Mouse (Mus musculus) limb, embryonic 11.5 days (tissue): ENCODE measurements around the gene Nfya. TPM values are rescaled to one million over a fixed set of nuclear protein-coding genes. Genes with fewer than 3 reads are reported as not detected.

ENCODE experiments used
- ATAC-seq: fragments of 200-750 bp; cut with Nextera tagmentation; 2 replicates; pipeline ENCODE4 v1.8.0; 2017; ENCODE audit warnings: low read depth; ENCODE audit not compliant: insufficient number of reproducible peaks, low FRiP score, low TSS enrichment
- DNase-seq: peaks from one replicate; pipeline ENCODE4 v3.0.0-alpha.2; 2015; ENCODE audit warnings: low spot score
- H3K27ac ChIP-seq: fragments of 300-500 bp; sonication (generic); replicated peaks from 2 replicates; pipeline ENCODE4 v1.5.1; 2014; ENCODE audit warnings: low read depth, mild to moderate bottlenecking, low read length
- H3K27me3 ChIP-seq: fragments of 300-500 bp; sonication (generic); 2 replicates; pipeline ENCODE4 v1.6.1; 2014; ENCODE audit warnings: mild to moderate bottlenecking, low read length, mixed read lengths; ENCODE audit not compliant: control insufficient read depth, insufficient read depth
- H3K36me3 ChIP-seq: fragments of 300-500 bp; sonication (generic); 2 replicates; pipeline ENCODE4 v1.6.1; 2014; ENCODE audit warnings: mild to moderate bottlenecking, low read length, moderate library complexity, mixed read lengths; ENCODE audit not compliant: control insufficient read depth, insufficient read depth
- H3K4me1 ChIP-seq: fragments of 300-500 bp; sonication (generic); 2 replicates; pipeline ENCODE4 v1.6.1; 2014; ENCODE audit warnings: low read length, mixed read lengths; ENCODE audit not compliant: control insufficient read depth, insufficient read depth
- H3K4me2 ChIP-seq: fragments of 300-500 bp; sonication (generic); 2 replicates; pipeline ENCODE4 v1.6.1; 2014; ENCODE audit warnings: low read depth, mild to moderate bottlenecking, moderate library complexity; ENCODE audit not compliant: severe bottlenecking
- H3K4me3 ChIP-seq: fragments of 300-500 bp; sonication (generic); 2 replicates; pipeline ENCODE4 v1.5.1; 2014; ENCODE audit warnings: low read depth, low read length
- H3K9ac ChIP-seq: fragments of 300-500 bp; sonication (generic); 2 replicates; pipeline ENCODE4 v1.6.1; 2014; ENCODE audit warnings: mild to moderate bottlenecking, low read length
- H3K9me3 ChIP-seq: fragments of 300-500 bp; sonication (generic); 2 replicates; pipeline ENCODE4 v1.6.1; 2016; ENCODE audit warnings: low read length; ENCODE audit not compliant: control insufficient read depth
- WGBS: fragments of 180-500 bp; shearing (Covaris S2); extraction: QIAGEN DNeasy Blood & Tissue Kit; methylation state at CpG from one replicate; pipeline ENCODE4 v1.1.7; 2014; 5-methylcytosine and 5-hydroxymethylcytosine counted together
- polyA plus RNA-seq: library from polyadenylated mRNA; unstranded; fragments of >200 nt; fragmentation: Nextera tagmentation; extraction: Ambion mirVana; gene quantifications from 2 replicates; pipeline ENCODE4 v1.2.1, GENCODE M21; 2014

Gene Nfya
- polyA plus RNA-seq, 1 experiment from 2014 or later: 31.2 TPM

DNA sequence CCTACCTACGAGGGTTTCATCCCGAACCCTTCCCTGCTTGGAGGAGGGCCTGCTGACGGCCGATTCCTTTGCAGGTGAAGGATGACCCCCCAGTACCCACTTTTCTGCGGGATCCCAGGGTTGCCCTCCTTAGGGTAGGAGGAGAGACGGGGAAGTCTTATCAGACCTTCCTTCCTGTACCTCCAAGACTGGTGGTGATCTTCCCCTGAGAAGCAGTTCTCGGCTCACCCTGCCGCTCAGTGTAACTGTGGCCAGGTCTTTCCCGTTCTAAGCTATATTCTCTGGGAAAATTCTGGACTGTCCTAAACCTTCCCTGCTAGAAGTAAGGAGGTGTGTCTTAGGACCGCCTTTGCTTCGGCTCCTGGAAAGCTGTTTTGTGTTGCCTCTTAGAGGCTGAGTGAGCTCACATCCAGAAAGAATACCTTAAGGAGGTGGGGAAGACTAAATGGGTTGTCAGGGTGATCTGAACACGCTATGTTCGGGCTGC is 636 bp upstream of the Nfya start:
- Histone ChIP-seq H3K9me3 (no peaks in the 10 kb centered on the region), H3K4me1 (peaks cover 16% of the 10 kb centered on the region), H3K27ac (peak overlapping the region; percentile 100), H3K4me2 (peak overlapping the region; percentile 53), H3K27me3 (no peaks in the 10 kb centered on the region), H3K9ac (peak overlapping the region; percentile 77), H3K4me3 (peak overlapping the region; percentile 89), H3K36me3 (peaks cover 3% of the 10 kb centered on the region; the same call in 1 of the 2 replicates)
- DNase-seq (no peak), ATAC-seq (peak; percentile 41; the same call in 1 of the 2 replicates)
- 0% methylated on average over 13 of the region's 13 CpGs for WGBS

DNA sequence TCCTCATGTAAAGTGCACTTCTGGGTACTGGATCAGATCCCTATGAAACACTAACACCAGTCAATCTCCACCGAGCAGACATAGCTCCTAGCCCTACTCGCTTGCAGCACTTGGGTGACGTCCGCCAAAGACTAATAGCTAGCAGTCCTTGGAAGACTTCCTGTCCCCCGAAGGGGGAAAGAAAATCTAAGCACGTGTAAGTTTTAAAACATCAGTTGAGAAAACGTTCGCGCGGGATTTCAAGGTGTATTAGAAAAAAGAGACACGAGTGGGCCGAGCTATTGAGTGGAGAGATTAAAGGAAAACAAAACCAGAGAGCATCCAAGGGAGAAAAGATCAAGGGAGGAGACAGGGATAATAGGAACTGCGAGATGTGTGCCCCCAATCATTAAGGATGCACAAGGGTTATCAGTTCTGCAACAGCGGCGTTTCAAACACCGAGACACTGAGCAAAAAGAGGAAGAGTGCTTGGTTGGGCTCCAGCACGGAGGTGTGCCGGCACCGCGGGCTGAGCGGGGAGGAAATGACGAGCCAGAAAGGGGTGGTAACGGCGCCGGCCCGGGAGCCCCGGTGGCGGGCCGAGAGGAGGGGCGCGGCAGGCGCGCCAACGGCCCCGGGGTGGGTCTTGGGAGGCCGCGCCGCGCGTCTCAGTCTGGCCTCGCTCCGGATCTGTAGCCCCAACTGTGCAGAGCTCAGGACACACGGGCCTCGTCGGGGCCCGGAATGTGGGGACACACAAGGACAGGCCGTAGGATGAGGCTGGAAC is 997 bp downstream of the Nfya start:
- ATAC-seq: peak; percentile 22
- H3K4me3 ChIP-seq: peak overlapping the region; percentile 89

DNA sequence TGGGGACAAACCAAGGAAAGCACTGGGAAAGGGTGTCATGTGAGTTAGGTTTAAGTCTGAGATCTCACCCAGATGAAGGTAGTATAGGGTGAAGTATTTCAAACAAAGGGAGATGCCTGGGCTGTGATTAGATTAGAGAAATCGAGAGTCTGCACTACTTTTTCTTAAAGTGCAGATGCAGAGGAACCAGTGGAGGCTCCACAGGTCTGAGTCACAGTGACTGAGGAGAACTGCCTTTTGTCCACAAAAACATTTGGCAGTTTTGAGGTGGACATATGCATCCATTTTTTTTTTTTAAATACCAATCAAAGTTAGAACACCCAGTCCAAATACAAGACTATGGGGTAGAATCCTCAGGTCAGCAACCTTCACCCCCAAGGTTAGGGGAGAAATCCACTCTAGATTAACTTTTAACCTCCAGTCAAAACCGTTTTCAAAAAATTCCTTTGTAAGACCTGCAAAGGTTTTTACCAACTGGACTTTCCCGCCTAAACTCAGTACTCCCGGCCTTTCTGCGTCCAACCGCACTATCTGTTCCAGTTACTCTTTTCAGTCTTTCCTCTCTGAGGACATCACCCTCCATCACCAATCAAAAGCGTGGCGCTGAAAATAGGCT is 1.7 kb downstream of the Nfya start:
- peaks cover 16% of the 10 kb centered on the region for H3K4me1 ChIP-seq
- ATAC-seq: no peak
- H3K9ac ChIP-seq: peak overlapping the region; percentile 99
- WGBS: 22% methylated on average over 8 of the region's 8 CpGs
- DNase-seq: no peak
- peaks cover 5% of the 10 kb centered on the region; the same call in 1 of the 2 replicates for H3K36me3 ChIP-seq
- H3K27ac ChIP-seq: peak overlapping the region; percentile 100
- peak overlapping the region; percentile 82 for H3K4me2 ChIP-seq
- no peaks in the 10 kb centered on the region for H3K9me3 ChIP-seq
- no peaks in the 10 kb centered on the region for H3K27me3 ChIP-seq
- peak overlapping the region; percentile 89 for H3K4me3 ChIP-seq

More for the DNA sequence above, 997 bp downstream of the Nfya start:
- under 1% methylated on average over 45 of the region's 47 CpGs for WGBS
- no peaks in the 10 kb centered on the region for H3K9me3 ChIP-seq
- H3K4me1 ChIP-seq: peaks cover 16% of the 10 kb centered on the region
- peak overlapping the region; percentile 99 for H3K9ac ChIP-seq
- peak; percentile 82 for DNase-seq
- H3K27me3 ChIP-seq: no peaks in the 10 kb centered on the region
- H3K4me2 ChIP-seq: peak overlapping the region; percentile 82
- peaks cover 5% of the 10 kb centered on the region; the same call in 1 of the 2 replicates for H3K36me3 ChIP-seq
- H3K27ac ChIP-seq: peak overlapping the region; percentile 100

DNA sequence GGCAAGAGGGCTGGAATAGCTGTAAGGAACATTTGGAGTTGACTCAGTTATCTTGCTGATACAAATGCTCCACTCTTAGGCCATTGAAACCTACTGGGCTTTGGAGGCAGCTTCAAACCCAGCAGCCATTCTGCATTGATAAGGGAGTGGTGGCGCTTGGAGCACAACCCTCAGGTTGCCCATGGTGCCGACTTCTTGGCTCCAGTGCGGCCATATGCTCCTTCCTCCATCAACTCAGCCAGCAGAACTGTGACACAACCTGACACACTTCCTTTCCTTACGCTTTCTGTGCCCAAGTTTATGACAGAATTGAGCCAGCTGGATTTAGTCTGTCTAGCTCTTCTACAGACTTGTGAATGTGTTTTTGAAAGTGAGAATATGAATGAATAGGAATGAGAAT is 2.6 kb downstream of the Nfya start:
- no peaks in the 10 kb centered on the region for H3K9me3 ChIP-seq
- H3K27me3 ChIP-seq: no peaks in the 10 kb centered on the region
- 81% methylated on average over 4 of the region's 4 CpGs for WGBS
- DNase-seq (no peak), ATAC-seq (no peak)
- no peak overlapping the region for H3K27ac ChIP-seq
- no peak overlapping the region for H3K4me3 ChIP-seq
- H3K9ac ChIP-seq: no peak overlapping the region
- peaks cover 5% of the 10 kb centered on the region; the same call in 1 of the 2 replicates for H3K36me3 ChIP-seq
- H3K4me1 ChIP-seq: peaks cover 16% of the 10 kb centered on the region
- peak overlapping the region; percentile 82; the same call in 1 of the 2 replicates for H3K4me2 ChIP-seq

DNA sequence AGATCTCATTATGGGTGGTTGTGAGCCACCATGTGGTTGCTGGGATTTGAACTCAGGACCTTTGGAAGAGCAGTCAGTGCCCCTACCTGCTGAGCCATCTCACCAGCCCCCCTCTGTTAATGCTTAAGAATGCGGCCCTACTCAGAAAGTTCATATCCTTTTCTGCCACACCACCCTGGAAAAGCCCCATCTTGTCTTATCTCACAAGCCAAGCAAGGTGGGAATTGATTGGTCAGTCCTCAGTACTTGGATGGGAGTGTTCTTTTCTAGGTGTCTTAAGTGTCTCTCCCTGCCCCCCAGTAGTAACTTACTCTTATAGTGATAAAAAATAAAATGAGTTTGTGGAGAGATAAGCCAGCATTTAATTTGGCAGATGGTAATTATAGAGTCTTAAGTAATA is 5.0 kb downstream of the Nfya start:
- Histone ChIP-seq H3K36me3 (peaks cover 8% of the 10 kb centered on the region), H3K4me3 (no peak overlapping the region), H3K27ac (no peak overlapping the region), H3K27me3 (no peaks in the 10 kb centered on the region), H3K4me2 (no peak overlapping the region), H3K9me3 (no peaks in the 10 kb centered on the region), H3K4me1 (0 out of 2 replicates have a peak, but pooled peaks cover 7% of the 10 kb centered on the region), H3K9ac (no peak overlapping the region)
- 81% methylated on average over 1 of the region's 1 CpGs for WGBS
- ATAC-seq (no peak), DNase-seq (no peak)

DNA sequence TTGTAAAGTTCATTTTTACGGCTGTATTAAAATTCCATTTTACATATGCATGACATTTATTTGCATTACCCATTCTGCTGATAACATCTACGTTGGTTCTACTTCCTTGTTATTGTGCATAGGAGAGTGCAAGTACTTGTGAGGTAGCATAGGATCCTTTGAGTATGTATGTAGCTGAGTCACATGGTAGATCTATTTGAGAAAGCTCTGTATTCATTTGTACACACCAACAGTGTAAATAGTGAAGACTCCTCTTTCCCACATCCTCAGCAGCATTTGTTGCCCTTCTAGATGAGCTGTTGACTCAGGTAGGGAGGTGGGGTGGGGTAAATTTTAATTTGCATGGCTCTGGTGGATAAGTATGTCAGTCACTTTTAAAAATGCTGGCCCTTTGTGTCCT is 5.9 kb downstream of the Nfya start:
- DNase-seq: no peak
- peaks cover 8% of the 10 kb centered on the region for H3K36me3 ChIP-seq
- no peak overlapping the region for H3K4me3 ChIP-seq
- ATAC-seq: no peak
- no peak overlapping the region for H3K4me2 ChIP-seq
- H3K27me3 ChIP-seq: no peaks in the 10 kb centered on the region
- 0 out of 2 replicates have a peak, but pooled peaks cover 7% of the 10 kb centered on the region for H3K4me1 ChIP-seq
- 94% methylated on average over 2 of the region's 2 CpGs for WGBS
- H3K9me3 ChIP-seq: no peaks in the 10 kb centered on the region
- no peak overlapping the region for H3K9ac ChIP-seq
- no peak overlapping the region for H3K27ac ChIP-seq

DNA sequence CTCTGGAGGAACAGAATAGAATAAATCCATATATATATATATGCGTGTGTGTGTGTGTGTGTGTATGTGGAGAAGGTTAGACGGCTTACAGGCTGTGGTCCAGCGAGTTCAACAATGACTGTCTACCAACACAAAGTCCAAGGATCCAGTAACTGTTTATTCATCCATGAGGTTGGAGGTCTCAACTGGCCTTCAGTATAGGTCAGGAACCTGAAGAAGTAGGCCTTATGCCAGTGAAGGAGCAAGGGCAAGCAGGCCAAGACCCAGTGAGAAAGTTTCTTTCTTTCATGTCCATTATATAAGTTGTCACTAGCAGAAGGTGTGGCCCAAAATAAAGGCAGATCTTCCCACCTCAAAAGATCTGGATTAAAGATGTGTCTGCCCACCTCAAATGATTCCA is 7.0 kb downstream of the Nfya start:
- ATAC-seq: no peak
- H3K27ac ChIP-seq: no peak overlapping the region
- H3K27me3 ChIP-seq: no peaks in the 10 kb centered on the region
- H3K4me3 ChIP-seq: no peak overlapping the region
- H3K4me2 ChIP-seq: no peak overlapping the region
- no peak for DNase-seq
- 0 out of 2 replicates have a peak, but pooled peaks cover 4% of the 10 kb centered on the region for H3K4me1 ChIP-seq
- H3K9me3 ChIP-seq: no peaks in the 10 kb centered on the region
- H3K9ac ChIP-seq: no peak overlapping the region
- 96% methylated on average over 3 of the region's 3 CpGs for WGBS
- peaks cover 11% of the 10 kb centered on the region for H3K36me3 ChIP-seq

DNA sequence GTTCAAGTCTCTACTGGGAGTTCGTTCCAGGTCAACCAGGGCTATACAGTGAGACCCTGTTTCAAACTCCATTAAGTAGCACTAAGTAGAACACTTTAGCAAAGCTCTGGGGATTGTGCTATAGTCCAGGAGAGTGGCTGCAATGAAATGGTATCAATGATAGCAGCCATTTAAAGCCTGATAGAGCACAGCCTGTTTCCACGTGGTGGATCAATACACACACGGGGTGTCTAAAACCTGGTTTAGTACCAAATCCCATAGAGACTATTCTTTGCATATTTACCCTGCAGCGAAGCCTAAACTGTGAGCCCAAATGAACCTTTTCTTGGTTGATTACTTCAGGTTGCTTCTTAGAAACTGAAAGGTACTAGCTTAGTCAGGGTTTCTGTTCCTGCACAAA is 8.0 kb downstream of the Nfya start:
- Histone ChIP-seq H3K27me3 (no peaks in the 10 kb centered on the region), H3K4me2 (no peak overlapping the region), H3K9me3 (no peaks in the 10 kb centered on the region), H3K27ac (no peak overlapping the region), H3K9ac (no peak overlapping the region), H3K4me3 (no peak overlapping the region), H3K4me1 (no peaks in the 10 kb centered on the region), H3K36me3 (peaks cover 12% of the 10 kb centered on the region)
- DNase-seq (no peak), ATAC-seq (no peak)
- WGBS: 89% methylated on average over 4 of the region's 4 CpGs
